Mouse (Mus musculus): ENCODE results near the gene Higd1a. TPM values are rescaled to one million over a fixed set of nuclear protein-coding genes. Genes with fewer than 3 reads are reported as not detected.

Higd1a gene
- total RNA-seq (2014; fragmentation: Nextera tagmentation) (106 and 125 TPM in 2 replicates), total RNA-seq (2017) (12.9 and 16.8 TPM in 2 replicates)

GRCm38 (mm10) chr9:121858153-121858488 is at the start of gene Higd1a:
Gene Higd1a, minus strand, starts transcription at chr9:121858362.
- ATAC-seq (replicated peaks; ENCODE audit: poor library complexity, severe bottlenecking), result no peak

GRCm38 (mm10) chr9:121907356-121908070 is 49.4 kb upstream of the Higd1a start:
- ATAC-seq (replicated peaks; ENCODE audit: poor library complexity, severe bottlenecking), result no peak

GRCm38 (mm10) chr9:121906456-121906855 is 48.3 kb upstream of the Higd1a start:
- ATAC-seq (replicated peaks; ENCODE audit: poor library complexity, severe bottlenecking), result no peak

DNA sequence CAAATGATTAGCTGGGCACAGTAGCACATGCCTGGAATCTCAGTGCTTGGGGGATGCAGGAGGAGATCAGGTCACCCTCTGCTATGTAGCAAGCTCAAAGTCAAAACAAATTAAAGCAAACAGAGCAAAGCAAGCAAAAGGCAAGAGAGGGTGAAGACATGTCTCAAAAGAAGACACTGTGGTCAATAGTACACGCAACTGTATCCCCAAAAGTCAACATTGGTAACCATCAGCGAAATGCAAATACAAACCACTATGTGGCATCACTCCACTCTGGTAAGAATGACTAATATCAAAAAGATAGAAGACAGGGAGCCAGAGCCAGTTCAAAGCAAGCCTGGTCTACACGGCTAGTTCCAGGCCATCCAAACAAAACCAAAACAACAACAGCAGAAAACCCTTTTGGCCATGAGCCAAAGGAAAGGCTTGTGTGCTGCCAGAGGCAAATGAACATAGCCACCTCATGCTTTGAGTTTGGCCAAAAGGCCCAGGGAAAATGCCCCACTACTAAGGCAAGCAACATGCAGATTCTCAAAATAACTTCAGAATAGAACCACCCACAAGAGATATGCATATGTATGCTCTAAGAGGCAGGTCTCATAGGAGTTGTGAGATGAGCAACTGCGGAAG is 47.5 kb upstream of the Higd1a start:
- ATAC-seq (replicated peaks; ENCODE audit: poor library complexity, severe bottlenecking), result no peak

GRCm38 (mm10) chr9:121904946-121905345 is 46.8 kb upstream of the Higd1a start:
- 0 out of 2 replicates have a peak, but pooled peaks have one; percentile 15 for ATAC-seq (replicated peaks; ENCODE audit: poor library complexity, severe bottlenecking)

DNA sequence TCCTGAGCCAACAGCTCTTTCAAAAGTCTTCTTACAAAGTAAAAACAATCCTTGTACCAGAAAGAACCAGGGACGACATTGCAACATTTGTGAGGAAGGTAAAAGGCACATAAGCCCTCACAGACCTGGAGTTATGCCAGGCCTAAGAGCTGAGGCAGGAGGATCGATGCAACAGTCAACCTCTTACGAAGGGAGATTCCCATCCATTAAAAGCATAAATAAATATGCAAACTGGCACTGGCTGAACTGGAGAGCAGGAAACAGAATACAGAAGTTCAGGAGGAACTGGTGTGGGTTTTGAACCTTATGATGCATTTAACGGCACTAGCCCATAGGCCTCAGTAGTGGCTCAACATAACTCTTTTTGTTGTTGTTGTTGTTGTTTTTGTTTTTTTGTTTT is 46.2 kb upstream of the Higd1a start:
- ATAC-seq (replicated peaks; ENCODE audit: poor library complexity, severe bottlenecking), result peak; percentile 39

DNA sequence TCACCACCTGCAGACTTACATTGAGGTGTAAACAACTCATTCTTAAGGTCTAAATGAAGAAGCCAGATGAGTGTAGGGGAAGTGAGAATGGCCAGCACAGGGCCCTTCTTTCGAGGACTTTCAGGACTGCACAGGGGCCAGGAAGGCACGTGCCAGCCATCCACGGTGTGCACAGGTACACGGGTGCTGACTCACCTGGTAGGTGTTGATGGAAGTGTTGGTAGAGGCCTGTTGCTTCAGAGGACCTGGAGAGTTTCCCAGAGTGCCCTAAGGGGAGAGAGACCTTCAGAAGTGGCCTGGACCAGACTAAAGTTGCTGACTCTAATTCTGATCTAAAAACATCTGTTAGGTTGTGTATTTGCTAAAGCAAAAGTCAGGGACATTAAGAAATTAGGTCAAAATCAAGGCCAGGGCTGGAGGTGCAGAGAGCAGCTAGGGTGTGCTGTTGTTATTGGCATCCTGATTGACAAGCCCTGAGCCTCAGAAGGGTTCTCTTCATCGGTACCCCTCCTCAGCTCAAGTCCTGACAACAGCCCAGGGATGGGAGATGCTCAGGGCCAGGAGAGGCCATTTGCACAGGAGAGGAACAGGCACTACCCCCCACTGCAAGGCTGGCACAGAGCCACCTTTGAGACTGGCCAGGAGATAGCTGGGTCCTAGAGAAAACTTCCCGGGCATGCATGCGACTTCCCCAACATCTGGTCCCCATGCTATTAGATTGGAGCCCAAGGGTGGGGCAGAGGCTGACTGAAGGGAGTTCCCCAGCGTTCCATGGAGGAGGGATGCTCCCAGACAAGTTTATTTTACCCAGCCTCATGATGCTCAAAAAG is 45.5 kb upstream of the Higd1a start:
- 0 out of 2 replicates have a peak, but pooled peaks have one; percentile 7 for ATAC-seq (replicated peaks; ENCODE audit: poor library complexity, severe bottlenecking)

DNA sequence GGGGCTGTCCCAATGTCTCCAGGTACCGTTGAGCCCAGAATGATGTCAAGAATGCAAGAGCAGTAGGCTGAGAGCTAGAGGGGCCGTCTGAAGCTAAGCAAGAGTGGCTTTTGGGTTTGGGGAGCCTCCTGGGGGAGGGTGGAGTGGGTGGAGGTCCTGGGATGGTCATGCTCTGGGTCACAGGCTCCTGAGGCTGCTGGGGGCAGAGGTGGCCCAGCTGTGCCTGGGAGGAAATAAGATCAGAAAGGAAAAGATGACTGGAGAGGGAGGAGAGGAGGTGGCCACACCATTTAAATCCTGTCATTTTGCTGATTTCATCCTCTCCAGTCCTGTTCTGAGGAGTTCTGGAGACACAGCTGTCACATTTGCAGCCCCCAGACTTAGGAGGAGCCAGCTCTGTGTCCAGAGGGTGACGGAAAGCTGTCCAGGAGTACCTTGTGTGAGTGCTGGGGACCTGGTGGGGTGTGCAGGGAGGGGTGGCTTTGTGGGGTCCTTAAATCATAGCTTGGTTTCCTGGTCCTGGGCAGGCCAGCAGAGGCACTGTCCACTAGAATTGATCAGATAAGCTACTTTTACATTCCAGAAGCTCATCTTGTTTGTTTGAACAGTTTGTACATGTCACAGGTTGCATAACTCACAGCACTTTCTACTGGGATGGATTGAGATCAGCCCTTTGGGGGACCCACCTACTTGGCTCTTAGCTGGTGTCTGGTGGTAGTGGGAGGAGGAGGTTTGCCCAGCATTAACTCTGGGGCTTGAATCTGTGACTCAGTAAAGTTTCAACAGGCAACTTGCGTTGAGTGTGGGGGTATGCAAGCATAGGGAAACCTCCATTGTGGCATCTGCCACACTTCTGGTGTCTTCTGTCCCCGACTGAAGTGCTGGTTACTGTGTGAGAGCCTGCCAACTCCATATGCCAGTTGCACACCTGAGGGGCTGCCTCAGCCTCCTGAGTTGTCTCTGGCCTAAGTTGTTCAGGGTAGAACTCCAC is 43.8 kb upstream of the Higd1a start:
- ATAC-seq (replicated peaks; ENCODE audit: poor library complexity, severe bottlenecking), result no peak

- ATAC-seq (replicated peaks; ENCODE audit: poor library complexity, severe bottlenecking), result no peak
Observed at GRCm38 (mm10) chr9:121900282-121900855, 42.2 kb upstream of the Higd1a start.

DNA sequence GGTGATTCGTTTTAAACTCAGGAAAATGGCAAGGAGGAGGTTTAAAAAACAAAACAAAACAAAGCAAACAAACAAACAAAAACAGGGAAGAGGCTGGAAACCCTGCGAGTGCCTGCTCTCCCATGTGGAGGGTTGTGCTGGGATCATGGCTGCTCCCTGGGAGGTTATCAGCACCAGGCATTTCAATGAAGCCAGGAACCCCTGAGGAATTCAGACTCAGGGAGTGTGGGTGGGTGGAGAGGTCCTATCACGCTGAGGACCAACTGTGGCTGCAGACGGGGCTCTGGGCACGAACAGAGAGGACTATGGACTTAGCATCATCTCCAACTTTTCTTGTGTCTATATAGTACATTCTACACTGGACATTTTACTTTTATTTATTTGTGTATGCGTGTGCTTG is 41.1 kb upstream of the Higd1a start:
- no peak for ATAC-seq (replicated peaks; ENCODE audit: poor library complexity, severe bottlenecking)

DNA sequence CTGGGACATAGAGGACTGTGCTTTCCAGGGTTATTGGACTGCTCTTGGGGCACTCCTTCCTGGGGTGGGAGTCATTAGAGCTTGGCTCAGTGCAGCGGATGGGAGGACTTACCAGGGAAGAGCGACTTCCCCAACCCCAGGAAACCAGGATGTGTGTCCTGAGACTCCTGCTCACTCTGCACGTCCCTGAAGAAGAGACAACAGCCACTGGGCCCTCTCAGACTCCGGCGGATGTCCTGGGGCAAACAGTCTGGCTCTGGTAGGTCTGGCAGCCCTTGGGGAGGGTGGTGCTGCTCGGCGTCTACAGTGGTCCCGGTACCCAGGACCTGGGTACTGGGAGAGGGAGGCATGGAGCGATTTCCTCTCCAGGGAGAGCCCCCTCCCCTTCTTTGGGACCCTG is 40.1 kb upstream of the Higd1a start, which contains the start of gene Ackr2:
Gene Ackr2, plus strand, starts transcription at position 111 of the 400 bp plus-strand sequence.
- no peak for ATAC-seq (replicated peaks; ENCODE audit: poor library complexity, severe bottlenecking)

DNA sequence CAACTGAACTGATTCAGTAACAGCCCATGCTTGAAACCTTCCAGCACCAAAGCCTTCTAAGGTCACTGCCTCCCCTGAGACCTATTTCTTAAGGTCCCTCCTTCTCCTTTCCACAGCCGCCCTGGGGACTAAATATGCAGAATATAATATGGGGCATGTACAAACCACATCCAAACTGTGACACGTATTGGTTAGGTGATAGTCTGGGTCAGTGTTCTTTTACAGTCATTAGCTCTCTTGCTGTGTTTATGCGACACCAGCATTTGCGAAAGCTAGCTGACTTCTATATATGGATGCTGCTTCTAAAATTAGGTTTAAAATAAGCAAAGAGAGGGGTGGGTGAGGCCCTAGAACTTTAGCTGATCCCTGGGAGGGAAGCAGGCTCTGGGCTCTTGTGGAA is 38.7 kb upstream of the Higd1a start:
- no peak for ATAC-seq (replicated peaks; ENCODE audit: poor library complexity, severe bottlenecking)

DNA sequence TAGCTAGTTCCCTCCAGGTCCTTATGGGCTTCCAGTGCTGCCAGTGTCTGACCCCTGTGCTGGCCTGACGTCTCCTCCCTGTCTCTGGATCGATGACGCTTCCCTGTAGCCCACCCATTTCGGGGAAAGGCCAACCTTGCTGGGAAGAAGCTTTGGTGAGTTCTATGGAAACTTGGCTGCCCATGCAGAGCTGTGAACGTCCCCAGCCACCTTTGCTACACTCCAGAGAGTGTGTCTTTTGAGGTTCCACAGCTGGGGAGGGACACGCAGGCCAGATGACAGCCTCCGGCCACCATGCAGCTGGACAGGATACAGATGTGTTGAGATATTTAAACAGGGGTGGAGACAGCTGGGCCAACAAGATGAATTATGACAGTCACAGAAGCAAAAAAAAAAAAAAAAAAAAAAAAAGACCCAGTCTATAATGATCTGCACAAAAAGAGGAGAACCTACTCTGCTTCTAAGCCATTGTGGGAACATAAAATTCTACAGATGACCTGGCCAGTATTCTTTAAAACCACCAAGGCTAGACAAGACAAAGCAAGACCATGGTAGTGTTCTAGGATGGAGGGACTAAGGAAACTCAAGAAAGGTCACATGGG is 37.3 kb upstream of the Higd1a start:
- no peak for ATAC-seq (replicated peaks; ENCODE audit: poor library complexity, severe bottlenecking)

GRCm38 (mm10) chr9:121894447-121894846 is 36.3 kb upstream of the Higd1a start:
- ATAC-seq (replicated peaks; ENCODE audit: poor library complexity, severe bottlenecking), result no peak

DNA sequence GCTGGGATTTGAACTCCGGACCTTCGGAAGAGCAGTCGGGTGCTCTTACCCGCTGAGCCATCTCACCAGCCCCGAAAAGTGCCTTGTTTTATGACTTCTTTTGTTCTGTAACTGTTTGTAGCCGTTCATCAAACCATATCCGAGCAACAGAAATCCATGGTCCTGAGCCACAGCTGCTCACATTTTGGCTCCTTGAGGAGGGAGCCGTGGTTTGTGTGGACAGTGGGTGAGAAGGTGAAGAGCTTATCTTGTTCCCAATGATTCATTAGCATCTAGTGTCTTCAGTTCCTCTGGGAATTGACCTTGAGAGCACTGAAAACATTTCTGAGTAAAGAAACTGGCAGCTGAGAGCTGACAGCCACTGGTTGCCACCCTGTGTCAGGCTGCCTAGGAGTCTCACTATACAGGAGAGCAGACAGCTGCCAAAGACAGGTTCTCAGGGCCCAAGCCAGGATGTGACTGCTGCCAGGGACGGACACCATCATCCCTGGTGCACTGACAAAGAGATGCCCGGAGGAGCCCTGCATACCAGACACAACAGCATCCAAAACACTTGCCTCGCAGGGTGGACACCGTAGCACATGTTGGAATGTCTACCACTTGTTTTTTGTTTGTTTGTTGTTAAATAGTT is 34.0 kb upstream of the Higd1a start:
- ATAC-seq (replicated peaks; ENCODE audit: poor library complexity, severe bottlenecking), result no peak

DNA sequence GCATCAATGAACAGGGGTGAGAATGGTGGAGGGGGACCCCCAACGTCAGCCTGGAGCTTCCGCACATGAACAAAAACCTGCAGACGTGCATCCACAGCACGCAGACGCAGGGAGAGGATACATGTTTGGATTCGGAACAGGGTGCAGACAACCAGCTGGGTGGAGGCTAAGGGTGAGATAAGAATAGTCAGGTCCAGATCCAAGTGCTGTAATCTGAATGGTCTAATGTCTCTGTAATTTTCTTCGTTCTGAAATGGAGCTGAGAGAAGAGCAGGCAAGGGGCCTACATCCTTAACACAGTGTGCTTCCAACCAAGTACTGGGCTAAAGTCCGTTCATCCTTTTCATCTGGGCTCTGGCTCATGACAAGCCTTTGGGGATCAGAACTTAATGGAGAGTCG is 33.1 kb upstream of the Higd1a start:
- ATAC-seq (replicated peaks; ENCODE audit: poor library complexity, severe bottlenecking), result no peak

GRCm38 (mm10) chr9:121890441-121890941 is 32.3 kb upstream of the Higd1a start:
- ATAC-seq (replicated peaks; ENCODE audit: poor library complexity, severe bottlenecking), result peak; percentile 58

- no peak for ATAC-seq (replicated peaks; ENCODE audit: poor library complexity, severe bottlenecking)
Observed at GRCm38 (mm10) chr9:121889927-121890440, 31.8 kb upstream of the Higd1a start.

Measured in granulocyte monocyte progenitor cell, adult 5-6 weeks (primary cell).